Mouse (Mus musculus) layer of hippocampus, postnatal 10 days (tissue): ENCODE results near the gene Lsm3. TPM values are rescaled to one million over a fixed set of nuclear protein-coding genes. Genes with fewer than 3 reads are reported as not detected.
"Not testable (repeated sequence)": the region's sequence is repeated elsewhere in the genome, so short reads cannot be mapped to it uniquely, and the experiment has no call there.

Experiments used
- DNase-seq, 2 experiments: peaks; one replicate each; pipeline ENCODE4 v3.0.0; 2021; ENCODE audit warnings: low spot score in 2 of 2
- long read RNA-seq: library from polyadenylated mRNA; stranded (forward); transcript quantifications from one replicate; pipeline ENCODE4 v2.0.0, GENCODE M21; 2023
- total RNA-seq, 2 experiments: library from RNA; stranded (reverse); gene quantifications; 2 replicates each; pipeline ENCODE4 v1.2.3; 2021

Gene Lsm3
- total RNA-seq = 10 to 100 TPM; 45.7 to 52.1 TPM
- long read RNA-seq, transcript Lsm3-201 (4 exons, 743 nt) = major isoform, 48 of 57 reads
- long read RNA-seq, partial matches to known transcripts = 3 of 57 reads
- long read RNA-seq, other reads (novel, unspliced or antisense) = 2 of 57 reads

- DNase-seq = peak; percentile 99
Measured at GRCm38 (mm10) chr6:91515545-91516449, at the start of gene Lsm3, which contains the start of gene Xpc. Lsm3 (plus strand) TSS chr6:91515928. Xpc (minus strand) TSS chr6:91515888.

- DNase-seq = no peak
Measured at GRCm38 (mm10) chr6:91467106-91467505, 48.6 kb upstream of the Lsm3 start.

GRCm38 (mm10) chr6:91470712-91471111 lies 45.0 kb upstream of the Lsm3 start:
- no peak for DNase-seq

GRCm38 (mm10) chr6:91471427-91471826 lies 44.3 kb upstream of the Lsm3 start:
- not testable (repeated sequence) for DNase-seq

- DNase-seq = peak in 1 of 2 experiments; percentile 6
Measured at GRCm38 (mm10) chr6:91472319-91472718, 43.4 kb upstream of the Lsm3 start.

GRCm38 (mm10) chr6:91472868-91473804 lies 42.6 kb upstream of the Lsm3 start, which contains the start of the genes Chchd4 and Tmem43:
Chchd4 (minus strand) TSS chr6:91473546.
Tmem43 (plus strand) TSS chr6:91473703.
- DNase-seq = peak; percentile 98 to 99

- DNase-seq = no peak
Measured at GRCm38 (mm10) chr6:91473805-91474440, 41.8 kb upstream of the Lsm3 start.

GRCm38 (mm10) chr6:91474441-91475190 lies 41.1 kb upstream of the Lsm3 start:
- DNase-seq = no peak

GRCm38 (mm10) chr6:91476541-91476940 lies 39.2 kb upstream of the Lsm3 start:
- DNase-seq = no peak

- no peak for DNase-seq
Measured at GRCm38 (mm10) chr6:91483371-91483770, 32.4 kb upstream of the Lsm3 start.

- DNase-seq = no peak
Measured at GRCm38 (mm10) chr6:91486736-91487453, 28.8 kb upstream of the Lsm3 start.

- DNase-seq = no peak
Measured at GRCm38 (mm10) chr6:91488496-91489212, 27.1 kb upstream of the Lsm3 start.

GRCm38 (mm10) chr6:91489872-91490271 lies 25.9 kb upstream of the Lsm3 start:
- DNase-seq = peak in 1 of 2 experiments; percentile 14

- DNase-seq = no peak
Measured at GRCm38 (mm10) chr6:91491004-91491403, 24.7 kb upstream of the Lsm3 start.

GRCm38 (mm10) chr6:91493053-91493452 lies 22.7 kb upstream of the Lsm3 start:
- DNase-seq = no peak

GRCm38 (mm10) chr6:91494526-91494925 lies 21.2 kb upstream of the Lsm3 start:
- no peak for DNase-seq

- no peak for DNase-seq
Measured at GRCm38 (mm10) chr6:91503302-91503701, 12.4 kb upstream of the Lsm3 start.

GRCm38 (mm10) chr6:91506036-91506435 lies 9.7 kb upstream of the Lsm3 start:
- DNase-seq = no peak

- no peak for DNase-seq
Measured at GRCm38 (mm10) chr6:91508041-91508440, 7.7 kb upstream of the Lsm3 start.
